Mouse (Mus musculus) cerebellum, postnatal 25 days (tissue): ENCODE results near the gene March7.

Source experiments
- DNase-seq, 2 experiments: peaks; one replicate each; pipeline ENCODE4 v3.0.0; 2021; ENCODE audit warnings: mixed read lengths in 2 of 2

March7 gene

DNA sequence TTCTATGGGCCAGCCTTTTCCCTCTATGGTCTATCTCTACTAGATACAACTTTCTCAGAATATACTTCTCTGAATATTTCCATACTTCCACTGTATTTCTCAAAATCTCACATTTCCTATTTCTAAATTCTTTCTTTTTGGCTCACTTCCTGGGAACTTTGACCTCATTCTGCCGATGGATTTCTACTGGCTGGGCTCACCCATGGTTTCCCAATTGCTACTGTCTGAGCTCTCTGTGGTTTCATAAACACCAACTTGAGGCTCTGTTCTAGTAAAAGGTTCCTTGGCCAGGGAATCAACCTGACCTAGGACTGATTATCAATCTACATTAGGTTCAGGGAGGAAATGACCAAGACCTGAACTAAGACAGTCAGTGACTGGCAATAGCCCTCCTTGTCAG is 79.8 kb downstream of the March7 start:
- no peak for DNase-seq

GRCm38 (mm10) chr2:60291381-60291780 is 81.7 kb downstream of the March7 start:
- DNase-seq = no peak

DNA sequence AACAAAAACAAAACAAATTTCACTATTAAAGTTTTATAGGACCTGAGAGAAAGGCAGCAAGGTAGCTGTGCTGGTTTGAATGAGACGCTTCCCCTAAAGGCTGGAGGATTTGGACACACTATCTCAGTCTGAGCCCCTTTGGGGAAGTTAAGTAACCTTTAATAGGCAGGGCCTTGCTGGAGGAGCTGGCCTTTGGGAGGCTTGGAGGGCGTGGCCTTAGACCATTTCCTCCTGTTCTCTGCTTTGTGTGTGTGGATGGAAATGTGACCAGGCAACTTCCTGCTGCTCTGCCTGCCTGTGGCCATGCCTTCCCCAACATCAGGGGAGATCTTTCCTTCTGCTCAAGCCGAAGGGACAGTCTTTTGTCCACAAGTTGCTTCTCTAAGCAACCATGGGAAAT is 88.6 kb downstream of the March7 start:
- DNase-seq = no peak

DNA sequence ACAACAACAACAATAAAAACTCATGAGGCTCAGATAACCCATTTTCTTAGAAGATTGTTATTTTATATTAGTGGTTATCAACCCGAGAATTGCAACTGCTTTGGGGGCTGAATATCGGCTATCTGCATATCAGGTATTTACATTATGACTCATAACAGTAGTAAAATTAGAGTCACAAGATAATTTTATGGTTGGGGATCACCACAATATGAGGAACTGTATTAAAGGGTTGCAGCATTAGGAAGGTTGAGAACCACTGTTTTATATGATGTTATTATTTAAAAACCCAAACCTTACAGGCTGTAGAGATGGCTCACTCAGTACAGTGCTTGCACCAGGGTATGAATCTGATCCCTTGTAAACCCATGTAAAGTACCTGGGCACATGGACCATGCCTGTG is 89.6 kb downstream of the March7 start:
- no peak for DNase-seq
